Mouse (Mus musculus) bone marrow macrophage, adult 2 months (primary cell): ENCODE results near the gene Got2. TPM values are rescaled to one million over a fixed set of nuclear protein-coding genes. Genes with fewer than 3 reads are reported as not detected.

Experiments used
- H3K27ac ChIP-seq: 2 replicates; pipeline ENCODE4 v1.5.1; 2012; ENCODE audit warnings: low read depth, low read length; ENCODE audit not compliant: insufficient read depth
- H3K4me1 ChIP-seq: 2 replicates; pipeline ENCODE4 v1.6.1; 2012; ENCODE audit warnings: low read length; ENCODE audit not compliant: control insufficient read depth, insufficient read depth
- H3K4me3 ChIP-seq: 2 replicates; pipeline ENCODE4 v1.5.1; 2012; ENCODE audit warnings: mild to moderate bottlenecking, low read length, moderate library complexity; ENCODE audit not compliant: insufficient read depth
- CTCF ChIP-seq: IDR thresholded peaks from 2 replicates; pipeline ENCODE4 v1.5.1; 2012; ENCODE audit warnings: low read depth, mild to moderate bottlenecking, low read length, moderate library complexity
- POLR2A ChIP-seq: IDR thresholded peaks from 2 replicates; pipeline ENCODE4 v1.6.1; 2012; ENCODE audit warnings: mild to moderate bottlenecking, low read depth, low read length, borderline replicate concordance
- polyA plus RNA-seq: library from polyadenylated mRNA; stranded (reverse); fragments of >200 nt; gene quantifications from 2 replicates; pipeline ENCODE4 v1.2.4, GENCODE M21; 2012; ENCODE audit not compliant: missing spikeins, insufficient read depth, insufficient read length

Got2 gene
- polyA plus RNA-seq, 1 experiment, result 66.5 TPM

- Histone ChIP-seq H3K4me1 (no peaks in the 10 kb centered on the region), H3K27ac (no peak overlapping the region), H3K4me3 (no peak overlapping the region)
- TF ChIP-seq POLR2A (no peak), CTCF (no peak)
Measured at GRCm38 (mm10) chr8:95822699-95823098, 65.6 kb downstream of the Got2 start.

- no peak overlapping the region for H3K27ac ChIP-seq
- TF ChIP-seq POLR2A (no peak), CTCF (no peak)
- H3K4me1 ChIP-seq, result no peaks in the 10 kb centered on the region
- no peak overlapping the region for H3K4me3 ChIP-seq
Measured at GRCm38 (mm10) chr8:95822096-95822495, 66.3 kb downstream of the Got2 start.

- no peak overlapping the region for H3K4me3 ChIP-seq
- no peak overlapping the region for H3K27ac ChIP-seq
- H3K4me1 ChIP-seq, result no peaks in the 10 kb centered on the region
- TF ChIP-seq POLR2A, result no peak
- no peak for TF ChIP-seq CTCF
Measured at GRCm38 (mm10) chr8:95821266-95821665, 67.1 kb downstream of the Got2 start.

GRCm38 (mm10) chr8:95818211-95818610 lies 70.1 kb downstream of the Got2 start:
- H3K27ac ChIP-seq, result no peak overlapping the region
- no peak overlapping the region for H3K4me3 ChIP-seq
- no peak for TF ChIP-seq CTCF
- no peak for TF ChIP-seq POLR2A
- H3K4me1 ChIP-seq, result no peaks in the 10 kb centered on the region

GRCm38 (mm10) chr8:95817597-95817996 lies 70.8 kb downstream of the Got2 start:
- no peaks in the 10 kb centered on the region for H3K4me1 ChIP-seq
- no peak overlapping the region for H3K4me3 ChIP-seq
- no peak for TF ChIP-seq CTCF
- no peak for TF ChIP-seq POLR2A
- H3K27ac ChIP-seq, result no peak overlapping the region

GRCm38 (mm10) chr8:95816044-95816708 lies 72.2 kb downstream of the Got2 start:
- H3K4me3 ChIP-seq, result no peak overlapping the region
- H3K4me1 ChIP-seq, result no peaks in the 10 kb centered on the region
- no peak for TF ChIP-seq CTCF
- no peak for TF ChIP-seq POLR2A
- H3K27ac ChIP-seq, result no peak overlapping the region

Other genes starting within 250 kb of the Got2 start
- gene Ndrg4, start 211.6 kb downstream of the Got2 start, polyA plus RNA-seq, result 0.89 and 1.0 TPM in 2 replicates
- gene Setd6, start 172.7 kb downstream of the Got2 start, polyA plus RNA-seq, result 11.2 and 16.2 TPM in 2 replicates
- 58.5 and 66.1 TPM in 2 replicates for gene Cnot1, start 81.1 kb downstream of the Got2 start, polyA plus RNA-seq
- 108 and 144 TPM in 2 replicates for gene Sap18b, start 63.2 kb downstream of the Got2 start, polyA plus RNA-seq
- gene Slc38a7, start 35.0 kb downstream of the Got2 start, polyA plus RNA-seq, result 27.9 and 36.4 TPM in 2 replicates